Mouse (Mus musculus) G1E (cell line): ENCODE measurements around the gene Tpp1. TPM values are rescaled to one million over a fixed set of nuclear protein-coding genes. Genes with fewer than 3 reads are reported as not detected.

Experiments
- ATAC-seq: 2 replicates; pipeline ENCODE4 v1.8.0; 2016; ENCODE audit warnings: mild to moderate bottlenecking; ENCODE audit not compliant: insufficient number of reproducible peaks, poor library complexity, low FRiP score, severe bottlenecking; ENCODE audit errors: extremely low read depth
- DNase-seq: peaks from one replicate; pipeline ENCODE4 v3.0.0; 2012; ENCODE audit warnings: low spot score
- H3K27me3 ChIP-seq: 2 replicates; pipeline ENCODE4 v1.6.1; 2012; ENCODE audit warnings: mild to moderate bottlenecking, low read length, inconsistent platforms; ENCODE audit not compliant: insufficient read depth
- H3K36me3 ChIP-seq: replicated peaks from 2 replicates; pipeline ENCODE3; 2012; ENCODE audit warnings: mild to moderate bottlenecking, inconsistent platforms
- H3K4me1 ChIP-seq: 2 replicates; pipeline ENCODE4 v1.6.1; 2012; ENCODE audit warnings: low read depth, low read length, inconsistent platforms, mixed read lengths; ENCODE audit not compliant: insufficient read depth
- H3K4me3 ChIP-seq: 2 replicates; pipeline ENCODE4 v1.5.1; 2012; ENCODE audit warnings: low read depth, mild to moderate bottlenecking, inconsistent platforms, low read length, moderate library complexity, mixed read lengths
- H3K9me3 ChIP-seq: replicated peaks from 2 replicates; pipeline ENCODE4 v1.6.1; 2012; ENCODE audit warnings: inconsistent platforms
- CTCF ChIP-seq: IDR thresholded peaks from 2 replicates; pipeline ENCODE4 v1.5.1; 2012; ENCODE audit warnings: low read depth, low read length, inconsistent platforms, mixed read lengths
- GATA1 ChIP-seq: IDR thresholded peaks from 2 replicates; pipeline ENCODE4 v1.6.1; 2012; ENCODE audit warnings: borderline replicate concordance, low read length, inconsistent platforms, mixed read lengths
- GATA2 ChIP-seq: IDR thresholded peaks from 2 replicates; pipeline ENCODE4 v1.6.1; 2012; ENCODE audit warnings: low read depth, low read length, inconsistent platforms, borderline replicate concordance
- POLR2AphosphoS5 ChIP-seq: IDR thresholded peaks from 2 replicates; pipeline ENCODE4 v1.6.1; 2012; ENCODE audit warnings: low read depth, low read length, inconsistent platforms; ENCODE audit not compliant: insufficient replicate concordance
- TAL1 ChIP-seq: conservative IDR thresholded peaks from 2 replicates; pipeline ENCODE4 v1.6.1; 2012; ENCODE audit warnings: low read depth, low read length, inconsistent platforms, mixed read lengths
- polyA plus RNA-seq: library from polyadenylated mRNA; stranded (reverse); fragments of >175 nt; gene quantifications from 2 replicates; pipeline ENCODE4 v1.2.3, GENCODE M21; 2012
- total RNA-seq, 2 experiments: library from RNA; stranded (forward) in 1 of 2; stranded (reverse) in 1 of 2; fragments of 200-1000 nt in 1 of 2; fragments of >200 nt in 1 of 2; fragmentation: Nextera tagmentation in 1 of 2; gene quantifications; 2 replicates each; pipeline ENCODE4 v1.2.3; 2014 to 2017

The Tpp1 gene
- total and polyA plus RNA-seq, 3 experiments, result 48.8 to 157 (median 72.9) TPM

DNA sequence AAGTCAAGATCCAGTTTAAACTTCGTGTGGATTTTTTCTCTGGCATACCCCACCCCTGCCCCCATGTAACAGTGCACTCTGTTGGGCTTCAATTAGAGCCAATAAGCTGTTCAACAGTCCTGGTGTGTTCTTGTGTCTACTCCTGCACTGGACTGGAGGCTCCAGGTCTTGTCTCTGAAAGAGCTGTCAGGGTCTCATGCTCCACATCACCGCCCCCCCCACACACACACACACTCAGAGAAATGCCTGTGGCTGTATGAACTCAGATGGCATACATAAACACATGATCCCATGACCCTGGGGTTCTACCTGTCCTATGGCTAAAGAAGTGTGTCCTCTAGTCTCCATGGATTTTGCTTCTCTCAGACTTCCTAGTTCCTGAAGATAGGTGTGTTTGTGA, 24.0 kb upstream of the Tpp1 start:
- Histone ChIP-seq H3K4me3 (no peak overlapping the region), H3K36me3 (no peaks in the 10 kb centered on the region), H3K4me1 (peaks cover 13% of the 10 kb centered on the region), H3K27me3 (peaks cover 32% of the 10 kb centered on the region), H3K9me3 (no peaks in the 10 kb centered on the region)
- DNase-seq, result no peak
- no peak for TF ChIP-seq CTCF
- ATAC-seq, result no peak

DNA sequence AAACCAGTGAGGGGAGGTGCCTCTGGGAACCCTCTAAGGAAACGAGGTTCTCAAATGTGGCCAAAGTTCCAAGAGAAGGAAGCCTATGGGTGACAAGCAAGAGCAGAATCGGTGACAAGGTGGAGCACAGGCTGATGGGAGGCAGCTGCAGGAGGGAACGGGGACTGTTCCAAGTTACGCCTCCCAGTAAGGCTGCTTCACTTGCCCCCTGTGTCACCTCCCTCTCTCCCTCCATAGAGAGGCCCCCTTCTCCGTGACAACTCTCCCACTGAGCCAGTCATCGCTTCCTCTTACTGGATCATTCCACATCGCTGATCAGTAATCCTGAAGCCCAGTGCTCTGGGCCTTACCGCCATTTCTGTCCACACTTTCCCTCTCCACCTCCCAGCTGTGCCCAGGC, 22.6 kb upstream of the Tpp1 start:
- ATAC-seq (no peak), DNase-seq (no peak)
- TF ChIP-seq GATA1, result no peak
- TF ChIP-seq TAL1, result no peak
- TF ChIP-seq GATA2, result no peak
- TF ChIP-seq CTCF, result no peak
- no peak for TF ChIP-seq POLR2AphosphoS5
- Histone ChIP-seq H3K4me3 (no peak overlapping the region), H3K4me1 (peaks cover 13% of the 10 kb centered on the region), H3K9me3 (no peaks in the 10 kb centered on the region), H3K27me3 (peaks cover 32% of the 10 kb centered on the region), H3K36me3 (no peaks in the 10 kb centered on the region)

DNA sequence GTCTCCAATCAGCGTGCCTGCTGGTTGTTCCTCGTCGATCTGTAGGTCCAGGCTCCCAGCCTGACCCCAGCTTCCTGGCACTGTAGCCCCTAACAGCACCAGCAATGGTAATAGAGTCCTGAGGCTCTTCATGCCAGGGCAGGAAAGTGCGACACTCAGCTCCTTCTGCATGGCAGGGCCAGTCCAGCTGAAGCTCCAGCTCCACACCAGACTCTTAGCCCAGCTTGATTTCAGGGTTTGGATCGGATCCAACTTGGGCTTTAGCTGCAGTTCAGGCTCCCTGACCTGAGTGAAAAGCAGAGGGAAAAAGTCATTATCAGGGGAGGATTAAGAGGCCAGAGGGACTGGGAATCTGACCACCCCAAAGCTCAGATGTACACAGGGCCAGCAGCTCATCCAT, 21.0 kb upstream of the Tpp1 start:
- H3K4me1 ChIP-seq, result peaks cover 5% of the 10 kb centered on the region; the same call in 1 of the 2 replicates
- DNase-seq, result no peak
- no peak overlapping the region for H3K4me3 ChIP-seq
- no peaks in the 10 kb centered on the region for H3K9me3 ChIP-seq
- TF ChIP-seq CTCF, result no peak
- TF ChIP-seq GATA2, result no peak
- no peak for TF ChIP-seq GATA1
- TF ChIP-seq POLR2AphosphoS5, result no peak
- no peak for TF ChIP-seq TAL1
- peaks cover 28% of the 10 kb centered on the region for H3K27me3 ChIP-seq
- ATAC-seq, result no peak
- no peaks in the 10 kb centered on the region for H3K36me3 ChIP-seq

DNA sequence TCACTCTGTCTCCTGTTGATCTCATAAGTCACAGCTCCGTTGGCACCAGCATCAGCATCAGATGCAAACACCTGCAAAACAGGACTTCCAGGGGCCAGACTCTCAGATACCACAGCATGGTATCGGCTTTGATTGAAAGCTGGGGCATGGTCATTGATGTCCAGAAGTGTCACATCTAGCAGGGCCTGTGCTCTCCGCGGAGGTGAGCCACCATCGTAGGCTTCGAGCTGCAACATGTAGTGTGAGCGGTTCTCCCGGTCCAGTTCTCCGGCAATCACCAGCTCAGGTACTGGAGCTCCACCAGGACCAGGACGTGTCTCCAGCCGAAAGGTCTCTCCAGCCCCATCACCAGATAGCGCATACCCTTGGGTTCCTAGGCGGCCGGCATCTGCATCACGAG, 20.3 kb upstream of the Tpp1 start:
- peaks cover 29% of the 10 kb centered on the region for H3K27me3 ChIP-seq
- no peak overlapping the region for H3K4me3 ChIP-seq
- H3K9me3 ChIP-seq, result no peaks in the 10 kb centered on the region
- no peaks in the 10 kb centered on the region for H3K4me1 ChIP-seq
- DNase-seq (no peak), ATAC-seq (no peak)
- TF ChIP-seq POLR2AphosphoS5 (no peak), GATA2 (no peak), CTCF (no peak), GATA1 (no peak), TAL1 (no peak)
- no peaks in the 10 kb centered on the region for H3K36me3 ChIP-seq

DNA sequence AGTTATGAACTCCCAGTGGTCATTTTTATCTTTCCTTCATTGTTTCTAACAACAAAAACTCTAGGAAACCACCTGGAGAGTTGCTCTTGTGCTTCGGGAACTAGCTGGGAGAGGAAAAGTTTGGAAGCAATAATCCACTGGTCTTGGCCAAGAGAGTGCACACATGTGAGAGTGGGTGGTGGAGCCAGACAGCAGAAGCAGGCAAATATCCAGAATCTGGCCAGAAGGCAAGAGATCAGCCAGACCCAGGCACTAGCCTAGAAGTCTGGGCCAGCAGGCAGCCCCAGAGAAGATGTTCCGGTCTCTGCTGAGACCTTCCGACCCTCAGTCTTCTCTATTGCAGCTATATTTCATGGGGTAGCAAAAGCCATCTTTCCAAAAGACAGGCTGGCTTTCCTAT, 17.9 kb upstream of the Tpp1 start:
- ATAC-seq, result no peak
- H3K36me3 ChIP-seq, result no peaks in the 10 kb centered on the region
- H3K27me3 ChIP-seq, result peaks cover 30% of the 10 kb centered on the region
- no peaks in the 10 kb centered on the region for H3K4me1 ChIP-seq
- no peak for DNase-seq
- no peaks in the 10 kb centered on the region for H3K9me3 ChIP-seq
- no peak for TF ChIP-seq CTCF
- TF ChIP-seq GATA2, result no peak
- TF ChIP-seq GATA1, result no peak
- TF ChIP-seq POLR2AphosphoS5, result no peak
- no peak for TF ChIP-seq TAL1
- H3K4me3 ChIP-seq, result no peak overlapping the region

GRCm38 (mm10) chr7:105767729-105768165, 15.7 kb upstream of the Tpp1 start:
- Histone ChIP-seq H3K4me3 (no peak overlapping the region), H3K27me3 (peaks cover 19% of the 10 kb centered on the region), H3K4me1 (no peaks in the 10 kb centered on the region), H3K9me3 (no peaks in the 10 kb centered on the region), H3K36me3 (no peaks in the 10 kb centered on the region)
- ATAC-seq, result no peak
- TF ChIP-seq GATA1 (no peak), POLR2AphosphoS5 (no peak), GATA2 (no peak), TAL1 (no peak), CTCF (no peak)
- no peak for DNase-seq

DNA sequence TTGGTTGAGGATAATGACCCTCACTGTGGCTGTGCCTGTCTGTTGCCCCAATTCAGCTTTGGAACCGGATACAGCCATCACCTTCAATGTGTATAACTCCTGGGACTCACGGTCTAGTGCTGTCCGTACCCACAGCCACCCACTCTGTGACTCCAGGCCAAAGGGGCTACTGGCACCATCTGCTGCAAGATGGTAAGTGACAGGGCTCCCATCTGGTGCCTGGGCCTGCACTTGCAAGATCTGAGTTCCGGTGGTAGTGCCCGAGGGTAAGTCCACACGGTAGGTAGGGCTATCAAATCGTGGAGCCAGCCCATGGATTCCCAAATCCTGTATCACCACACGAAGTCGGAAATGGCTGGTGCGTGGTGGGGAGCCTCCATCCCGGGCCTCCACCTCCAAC, 12.3 kb upstream of the Tpp1 start:
- H3K4me3 ChIP-seq, result no peak overlapping the region
- no peaks in the 10 kb centered on the region for H3K36me3 ChIP-seq
- peaks cover 22% of the 10 kb centered on the region for H3K27me3 ChIP-seq
- H3K4me1 ChIP-seq, result 0 out of 2 replicates have a peak, but pooled peaks cover 2% of the 10 kb centered on the region
- no peaks in the 10 kb centered on the region for H3K9me3 ChIP-seq
- TF ChIP-seq POLR2AphosphoS5, result no peak
- TF ChIP-seq CTCF, result no peak
- ATAC-seq, result no peak
- DNase-seq, result no peak
